Mouse (Mus musculus) spleen, embryonic (tissue): ENCODE measurements at regions not wholly inside any gene's neighbourhood (a gene's known extent, or its start where the extent isn't known, plus 50 kb on each side); places are given as distances from the start of the nearest gene placed in this dataset.

ENCODE experiments used
- CTCF ChIA-PET: fragments of 350-600 bp; sonication (Branson Sonifier 250); formaldehyde crosslinking; loops from one replicate; lab custom pipeline; 2022; lab: Charles Lee

GRCm38 (mm10) chr12:16141193-16141592 lies 324.5 kb upstream of the Trib2 start:
- CTCF ChIA-PET = no interaction called here

- CTCF ChIA-PET = interaction anchor here (0.6 kb wide), 1 partner anchor 56 kb away, joined by 4 read pairs; no protein-coding TSS in a partner anchor
Measured at GRCm38 (mm10) chr12:16140511-16141110, 323.9 kb upstream of the Trib2 start.

DNA sequence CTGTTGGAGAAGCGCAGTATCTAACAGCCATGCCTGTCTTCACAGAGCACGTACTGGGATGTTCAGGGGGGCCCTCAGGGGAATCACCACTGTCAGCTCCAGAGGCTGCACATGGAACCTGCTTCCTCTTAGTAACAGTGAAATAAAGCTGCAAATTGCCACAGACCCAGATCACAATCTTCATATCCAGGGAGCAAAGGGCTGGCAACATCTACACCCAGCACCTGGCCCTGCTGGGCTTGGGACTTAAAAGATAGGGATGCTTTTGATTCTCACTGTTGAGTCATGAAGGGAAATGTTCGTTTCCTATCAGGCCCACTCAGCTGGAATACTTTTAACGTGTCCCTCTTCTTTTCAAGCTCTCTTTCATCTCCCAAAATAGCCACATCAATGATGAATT lies 322.4 kb upstream of the Trib2 start:
- CTCF ChIA-PET = no interaction called here

DNA sequence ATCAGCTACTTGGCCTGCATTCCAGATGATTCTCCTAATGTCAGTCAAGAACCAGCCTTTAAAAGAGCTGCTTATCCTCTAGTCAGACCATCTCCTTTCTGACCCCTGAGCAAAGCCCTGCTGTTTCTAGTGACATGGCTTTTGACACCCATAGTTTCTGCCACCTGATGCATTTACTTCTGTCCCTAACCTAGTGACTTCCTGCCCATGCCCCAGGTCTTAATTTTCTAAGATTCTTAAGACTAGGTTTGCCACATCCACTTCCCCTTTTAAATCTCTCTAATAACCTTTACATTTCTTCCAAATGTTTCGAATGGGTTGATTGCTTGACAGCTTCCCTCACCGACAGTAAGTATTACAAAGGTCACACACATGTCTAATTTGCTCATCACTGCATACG lies 321.1 kb upstream of the Trib2 start:
- CTCF ChIA-PET = no interaction called here

DNA sequence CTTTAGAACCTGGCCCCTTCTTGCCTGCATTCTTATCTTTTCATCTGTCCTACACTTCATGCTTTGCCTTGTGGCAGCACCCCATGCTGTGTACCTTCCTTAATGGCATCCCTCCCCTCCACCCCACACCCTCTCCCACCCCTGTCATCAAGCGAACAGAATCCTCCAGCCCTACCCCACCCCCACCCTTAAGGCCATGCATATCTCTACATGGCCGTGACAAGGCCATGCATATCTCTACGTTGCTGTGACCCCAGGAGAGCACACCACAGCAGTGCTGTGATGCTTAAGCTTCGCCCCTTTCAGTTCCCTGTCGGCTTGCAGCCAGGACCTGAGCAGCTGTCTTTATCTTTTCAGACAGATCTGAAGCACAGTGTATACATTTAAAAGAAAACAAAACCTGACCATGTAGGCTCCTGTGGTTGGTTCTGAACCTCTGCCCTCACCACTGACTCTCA lies 319.5 kb upstream of the Trib2 start:
- CTCF ChIA-PET = interaction anchor here (0.7 kb wide), 1 partner anchor 247 kb away, joined by 14 read pairs; no protein-coding TSS in a partner anchor

- CTCF ChIA-PET = no interaction called here
Measured at GRCm38 (mm10) chr12:16135602-16136213, 319.0 kb upstream of the Trib2 start.

DNA sequence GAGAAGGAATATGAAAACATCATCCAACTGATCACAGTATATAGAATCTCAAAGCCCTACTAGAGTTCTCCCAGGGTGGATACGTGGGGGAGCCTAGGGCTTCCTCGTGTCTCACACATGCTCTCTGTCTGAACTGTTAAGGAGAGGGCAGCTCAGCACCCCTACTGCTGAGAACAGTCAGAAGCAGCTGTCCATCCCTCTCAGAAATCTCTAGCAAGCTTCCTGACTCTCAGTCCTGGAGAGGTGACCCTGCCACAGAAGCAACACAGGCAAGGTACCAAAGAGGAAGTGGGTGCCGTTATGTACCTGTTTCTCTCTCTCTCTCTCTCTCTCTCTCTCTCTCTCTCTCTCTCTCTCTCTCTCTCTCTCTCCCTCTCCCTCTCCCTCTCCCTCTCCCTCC lies 317.7 kb upstream of the Trib2 start:
- CTCF ChIA-PET = interaction anchor here (0.7 kb wide), 2 partner anchors 53 to 189 kb away, joined by 5 to 8 read pairs; no protein-coding TSS in a partner anchor

DNA sequence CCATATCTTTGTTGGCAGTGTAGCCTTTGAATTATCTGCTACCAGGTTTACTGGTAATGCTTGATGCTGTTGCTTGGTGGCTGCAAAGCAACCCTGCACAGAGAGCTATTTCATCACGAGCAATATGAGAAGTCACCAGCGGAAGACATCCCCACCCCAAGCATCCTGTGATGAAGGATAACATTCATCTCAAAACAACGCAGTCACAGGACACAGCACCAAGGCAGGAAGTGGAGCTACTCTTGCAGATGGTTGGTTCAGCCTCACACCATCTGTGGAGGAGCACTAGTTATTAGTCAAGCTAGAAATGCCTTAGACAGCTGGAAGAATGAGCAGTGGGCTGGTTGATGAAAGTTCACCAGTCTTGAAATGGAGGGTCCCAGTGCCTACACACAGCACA lies 316.5 kb upstream of the Trib2 start:
- CTCF ChIA-PET = no interaction called here

- CTCF ChIA-PET = no interaction called here
Measured at GRCm38 (mm10) chr12:16131740-16132077, 315.0 kb upstream of the Trib2 start.

GRCm38 (mm10) chr12:16131028-16131739 lies 314.5 kb upstream of the Trib2 start:
- CTCF ChIA-PET = no interaction called here

GRCm38 (mm10) chr12:16130605-16131004 lies 313.9 kb upstream of the Trib2 start:
- CTCF ChIA-PET = no interaction called here

DNA sequence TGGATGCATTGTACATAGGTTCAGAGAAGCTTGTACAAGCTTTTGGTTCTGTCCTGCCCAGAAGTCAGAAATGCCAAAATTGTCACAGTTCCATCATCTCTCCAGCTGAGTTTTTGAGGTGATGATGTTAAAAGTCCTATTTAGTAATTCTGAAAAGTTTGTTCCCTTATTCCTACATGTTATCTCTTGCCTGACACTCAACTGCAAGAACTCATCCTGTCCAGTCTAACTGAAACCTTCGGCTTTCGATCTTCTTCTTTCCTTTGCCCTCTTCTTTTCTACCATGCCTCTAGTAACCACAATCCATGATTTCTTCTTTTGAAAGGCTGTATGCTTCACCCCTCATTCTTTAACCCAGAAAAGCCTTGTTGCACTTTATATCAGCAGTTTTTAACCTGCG lies 313.2 kb upstream of the Trib2 start:
- CTCF ChIA-PET = no interaction called here

- CTCF ChIA-PET = no interaction called here
Measured at GRCm38 (mm10) chr12:16129243-16129642, 312.5 kb upstream of the Trib2 start.

DNA sequence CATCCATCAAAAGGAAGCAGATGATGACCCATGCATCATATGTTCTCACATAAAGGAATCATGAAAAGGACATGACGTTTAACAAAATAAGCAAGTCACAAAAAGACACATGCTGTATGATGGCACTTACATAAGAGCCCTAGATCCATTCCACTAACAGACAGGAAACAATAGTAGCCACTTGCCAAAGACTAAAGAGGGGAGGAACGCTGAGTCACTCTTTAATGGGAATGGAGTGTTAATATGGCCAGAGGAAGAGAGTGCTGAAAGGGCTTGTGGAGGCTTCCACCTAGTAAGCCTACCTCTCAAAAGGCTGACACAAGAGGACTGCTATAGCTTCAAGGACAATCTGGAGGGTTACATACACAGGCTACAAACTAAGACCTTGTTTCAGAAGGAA lies 308.2 kb upstream of the Trib2 start:
- CTCF ChIA-PET = no interaction called here

DNA sequence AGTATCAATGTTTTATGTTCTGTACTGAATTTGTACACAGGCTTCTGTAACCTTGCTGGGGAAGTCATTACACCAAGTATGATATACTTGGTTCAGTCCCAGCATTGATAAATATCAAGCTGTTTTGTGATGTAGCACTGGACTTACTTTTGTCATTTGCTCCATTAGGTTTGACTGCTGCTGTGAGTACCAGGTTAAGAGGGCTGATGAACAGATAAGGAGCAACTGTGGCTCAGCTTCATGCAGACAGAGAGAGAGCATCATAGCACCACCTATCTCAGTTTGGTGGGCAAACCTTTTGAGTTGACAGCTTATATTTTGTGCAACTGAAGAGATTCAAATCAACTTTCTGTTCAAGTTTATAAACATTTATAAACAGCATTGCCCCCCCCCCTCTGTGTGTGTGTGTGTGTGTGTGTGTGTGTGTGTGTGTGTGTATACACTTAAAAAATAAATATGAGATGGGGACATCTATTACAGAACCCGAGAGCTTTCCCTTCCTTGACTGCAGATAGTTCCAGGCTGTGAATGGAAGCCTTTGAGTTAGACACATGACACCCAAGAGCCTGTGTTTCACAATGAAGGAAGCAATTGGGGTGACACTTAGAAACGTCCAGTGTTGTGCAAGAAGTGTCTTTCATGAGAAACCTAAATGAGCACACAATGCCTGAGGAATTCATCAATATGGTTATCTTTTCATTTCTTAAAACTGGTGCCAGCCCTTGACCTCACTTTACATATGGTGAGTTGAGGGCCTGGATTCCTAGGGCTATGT lies 305.8 kb upstream of the Trib2 start:
- CTCF ChIA-PET = interaction anchor here (0.6 kb wide), 1 partner anchor 78 kb away, joined by 3 read pairs; no protein-coding TSS in a partner anchor

GRCm38 (mm10) chr12:16121787-16122186 lies 305.1 kb upstream of the Trib2 start:
- CTCF ChIA-PET = interaction anchor here (0.6 kb wide), 1 partner anchor 79 kb away, joined by 3 read pairs; no protein-coding TSS in a partner anchor

DNA sequence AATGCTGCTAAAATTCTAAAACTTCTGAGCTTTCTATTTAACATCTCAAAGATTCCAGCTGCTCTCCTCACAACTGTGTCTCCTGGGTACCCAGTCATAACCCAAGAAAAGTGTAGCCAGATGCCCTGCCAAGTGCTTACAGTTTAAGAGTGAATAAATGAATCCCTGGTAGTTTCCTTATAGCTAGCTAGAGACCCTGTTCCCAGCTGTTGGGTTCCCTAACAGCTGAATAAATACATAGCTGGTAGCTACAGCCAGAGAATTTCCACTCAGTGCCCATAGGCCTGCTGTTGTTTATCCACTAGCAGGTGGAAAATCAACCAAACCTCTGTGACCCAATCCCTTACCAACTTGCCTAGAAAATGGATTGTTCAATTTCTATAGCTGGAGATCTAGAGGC lies 302.0 kb upstream of the Trib2 start:
- CTCF ChIA-PET = no interaction called here

- CTCF ChIA-PET = no interaction called here
Measured at GRCm38 (mm10) chr12:16106946-16107345, 290.2 kb upstream of the Trib2 start.

DNA sequence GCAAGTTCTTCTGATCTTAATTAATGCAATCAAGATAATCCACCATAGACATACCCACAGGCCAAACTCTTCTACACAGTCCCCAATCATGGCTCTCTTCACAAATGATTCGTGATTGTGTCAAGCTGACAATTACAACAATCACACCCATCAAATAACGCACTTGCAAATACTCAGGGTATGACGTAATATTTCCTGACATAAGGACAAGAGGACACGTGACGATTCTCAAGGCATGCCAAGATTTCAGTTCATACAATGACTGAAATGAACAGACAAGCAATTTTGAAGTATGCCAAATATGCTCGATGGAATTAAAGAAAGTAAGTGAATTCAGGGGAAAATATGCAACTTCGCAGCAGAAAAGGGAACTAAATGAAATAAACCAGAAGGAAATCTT lies 282.1 kb upstream of the Trib2 start:
- CTCF ChIA-PET = interaction anchor here (0.6 kb wide), 1 partner anchor 288 kb away, joined by 3 read pairs; no protein-coding TSS in a partner anchor

- CTCF ChIA-PET = no interaction called here
Measured at GRCm38 (mm10) chr12:16092643-16093042, 275.9 kb upstream of the Trib2 start.

- CTCF ChIA-PET = no interaction called here
Measured at GRCm38 (mm10) chr12:16091336-16091735, 274.6 kb upstream of the Trib2 start.

DNA sequence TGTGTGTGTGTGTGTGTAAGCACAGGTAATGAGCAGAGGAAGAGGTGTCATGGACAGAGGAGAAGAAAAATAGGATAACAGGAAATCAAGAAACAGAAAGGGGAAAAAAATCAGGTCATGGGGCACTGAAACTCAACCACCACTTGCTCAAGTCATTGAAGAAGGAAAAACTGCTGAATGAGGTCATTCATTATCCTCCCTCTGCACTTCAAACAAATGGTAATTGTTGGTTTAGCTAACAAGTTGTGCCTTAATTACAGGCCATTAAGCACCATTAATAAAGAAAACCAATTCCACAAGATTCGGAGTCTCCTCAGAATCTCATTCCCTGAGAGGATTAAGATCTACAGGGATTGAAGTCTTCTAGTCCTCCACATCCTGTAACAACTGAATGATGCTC lies 266.5 kb upstream of the Trib2 start:
- CTCF ChIA-PET = no interaction called here
